Mouse (Mus musculus) hindbrain, embryonic 16.5 days (tissue): ENCODE measurements at regions not wholly inside any gene's neighbourhood (a gene's known extent, or its start where the extent isn't known, plus 50 kb on each side); places are given as distances from the start of the nearest gene placed in this dataset.

Experiments used
- ATAC-seq: fragments of 200-750 bp; cut with Nextera tagmentation; 2 replicates; pipeline ENCODE4 v1.8.0; 2017; ENCODE audit warnings: moderate TSS enrichment, moderate library complexity
- H3K27ac ChIP-seq: fragments of 300-500 bp; sonication (generic); 2 replicates; pipeline ENCODE4 v1.5.1; 2014; ENCODE audit warnings: low read depth, mild to moderate bottlenecking, control low read depth, low read length, moderate library complexity
- H3K27me3 ChIP-seq: fragments of 300-500 bp; sonication (generic); replicated peaks from 2 replicates; pipeline ENCODE4 v1.6.1; 2014; ENCODE audit warnings: low read length; ENCODE audit not compliant: control insufficient read depth, insufficient read depth
- H3K36me3 ChIP-seq: fragments of 300-500 bp; sonication (generic); 2 replicates; pipeline ENCODE4 v1.6.1; 2014; ENCODE audit warnings: mild to moderate bottlenecking, low read length, moderate library complexity, mixed read lengths; ENCODE audit not compliant: control insufficient read depth, insufficient read depth
- H3K4me1 ChIP-seq: fragments of 300-500 bp; sonication (generic); 2 replicates; pipeline ENCODE4 v1.6.1; 2014; ENCODE audit warnings: low read depth, low read length; ENCODE audit not compliant: control insufficient read depth, insufficient read depth
- H3K4me2 ChIP-seq: fragments of 300-500 bp; sonication (generic); 2 replicates; pipeline ENCODE4 v1.6.1; 2014; ENCODE audit warnings: mild to moderate bottlenecking, low read length, control low read depth, moderate library complexity
- H3K4me3 ChIP-seq: fragments of 300-500 bp; sonication (generic); 2 replicates; pipeline ENCODE4 v1.5.1; 2014; ENCODE audit warnings: mild to moderate bottlenecking, low read length, control low read depth, moderate library complexity
- H3K9ac ChIP-seq: fragments of 300-500 bp; sonication (generic); 2 replicates; pipeline ENCODE4 v1.6.1; 2014; ENCODE audit warnings: low read depth, mild to moderate bottlenecking, control low read depth, low read length, moderate library complexity
- H3K9me3 ChIP-seq: fragments of 300-500 bp; sonication (generic); 2 replicates; pipeline ENCODE4 v1.6.1; 2014; ENCODE audit warnings: mild to moderate bottlenecking, low read length, moderate library complexity; ENCODE audit not compliant: control insufficient read depth
- WGBS: fragments of 180-500 bp; shearing (Covaris S2); extraction: QIAGEN DNeasy Blood & Tissue Kit; methylation state at CpG from one replicate; pipeline ENCODE4 v1.1.7; 2014; 5-methylcytosine and 5-hydroxymethylcytosine counted together

GRCm38 (mm10) chr2:51682177-51682576 lies 54.9 kb downstream of the Tas2r134 start:
- H3K4me3 ChIP-seq: no peak overlapping the region
- no peaks in the 10 kb centered on the region for H3K4me1 ChIP-seq
- no peak for ATAC-seq
- no peaks in the 10 kb centered on the region for H3K27me3 ChIP-seq
- no peak overlapping the region for H3K9ac ChIP-seq
- no peak overlapping the region for H3K27ac ChIP-seq
- WGBS: 73% methylated on average over 6 of the region's 6 CpGs
- no peak overlapping the region for H3K4me2 ChIP-seq
- H3K36me3 ChIP-seq: no peaks in the 10 kb centered on the region
- H3K9me3 ChIP-seq: no peaks in the 10 kb centered on the region

DNA sequence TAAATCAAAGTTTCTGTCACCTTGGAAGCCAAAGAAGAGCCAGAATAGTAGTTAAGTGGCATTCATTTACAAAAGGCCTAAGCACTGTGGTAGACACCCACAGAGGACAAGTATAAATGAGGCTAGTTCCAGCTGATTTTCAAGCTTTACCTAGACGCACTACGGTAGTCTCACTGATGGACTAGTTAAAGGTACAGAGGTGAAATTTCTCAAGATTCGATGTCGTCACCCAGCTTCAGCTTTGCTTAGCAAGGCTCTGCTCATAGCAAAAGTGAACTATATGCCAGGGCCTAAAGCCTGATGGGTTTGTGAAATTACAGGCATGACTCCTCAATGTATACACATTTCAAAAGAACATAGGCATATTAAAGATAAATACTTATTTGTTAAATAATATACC lies 55.4 kb downstream of the Tas2r134 start:
- no peaks in the 10 kb centered on the region for H3K27me3 ChIP-seq
- H3K27ac ChIP-seq: no peak overlapping the region
- H3K4me2 ChIP-seq: no peak overlapping the region
- no peaks in the 10 kb centered on the region for H3K4me1 ChIP-seq
- ATAC-seq: no peak
- no peaks in the 10 kb centered on the region for H3K9me3 ChIP-seq
- WGBS: 83% methylated on average over 4 of the region's 4 CpGs
- H3K36me3 ChIP-seq: no peaks in the 10 kb centered on the region
- H3K9ac ChIP-seq: no peak overlapping the region; the same call in 1 of the 2 replicates
- no peak overlapping the region for H3K4me3 ChIP-seq

DNA sequence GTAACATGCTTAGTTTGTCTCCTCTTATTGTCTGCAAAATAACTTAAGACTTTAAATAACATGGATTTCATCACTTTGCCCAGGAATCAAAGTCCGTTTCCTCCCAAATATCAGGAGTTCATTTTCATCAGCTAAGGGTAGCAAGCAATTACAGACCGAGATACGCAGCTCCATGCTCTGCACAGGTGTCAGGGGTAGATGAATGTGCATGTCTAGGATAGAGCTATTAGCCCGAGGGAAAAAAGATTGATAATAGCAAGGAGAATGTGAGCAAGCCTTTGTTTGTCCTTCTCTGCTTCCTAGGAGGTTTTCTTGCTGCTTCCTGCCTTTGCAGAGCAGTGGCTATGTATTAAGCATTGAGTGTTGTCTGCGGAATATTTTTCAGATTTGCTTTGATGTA lies 77.8 kb downstream of the Tas2r134 start:
- 51% methylated on average over 5 of the region's 5 CpGs for WGBS
- H3K9me3 ChIP-seq: no peaks in the 10 kb centered on the region
- H3K4me3 ChIP-seq: no peak overlapping the region
- H3K4me1 ChIP-seq: no peaks in the 10 kb centered on the region; the same call in 1 of the 2 replicates
- H3K27me3 ChIP-seq: no peaks in the 10 kb centered on the region
- H3K9ac ChIP-seq: no peak overlapping the region
- no peak overlapping the region for H3K27ac ChIP-seq
- H3K36me3 ChIP-seq: no peaks in the 10 kb centered on the region
- peak; percentile 40; the same call in 1 of the 2 replicates for ATAC-seq
- no peak overlapping the region for H3K4me2 ChIP-seq

- Histone ChIP-seq H3K9me3 (no peaks in the 10 kb centered on the region), H3K27me3 (no peaks in the 10 kb centered on the region), H3K36me3 (no peaks in the 10 kb centered on the region), H3K4me1 (no peaks in the 10 kb centered on the region; the same call in 1 of the 2 replicates), H3K4me2 (no peak overlapping the region), H3K9ac (no peak overlapping the region), H3K4me3 (no peak overlapping the region), H3K27ac (no peak overlapping the region)
- no peak for ATAC-seq
- WGBS: 79% methylated on average over 2 of the region's 2 CpGs
Observed at GRCm38 (mm10) chr2:51708701-51709100, 81.4 kb downstream of the Tas2r134 start.

DNA sequence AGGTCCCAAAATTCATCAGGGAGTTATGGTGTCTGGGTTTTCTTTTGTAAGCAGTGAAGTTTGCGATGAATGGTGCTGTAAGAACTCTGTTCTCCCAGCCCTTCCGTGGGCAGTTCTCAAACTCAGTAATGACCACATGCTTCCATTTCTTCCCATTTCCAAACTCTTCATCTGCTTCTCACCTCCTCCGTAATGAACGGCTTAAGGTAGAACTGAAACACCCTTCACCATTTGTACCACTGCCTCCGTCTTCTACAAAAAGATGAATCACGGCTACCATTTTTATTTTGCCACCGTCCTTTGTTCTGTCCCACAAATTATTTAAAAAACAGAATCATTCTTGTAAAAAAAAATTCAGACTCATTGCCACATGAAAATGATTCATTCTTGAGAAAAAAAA lies 85.3 kb downstream of the Tas2r134 start:
- no peaks in the 10 kb centered on the region for H3K9me3 ChIP-seq
- no peak for ATAC-seq
- 97% methylated on average over 7 of the region's 7 CpGs for WGBS

DNA sequence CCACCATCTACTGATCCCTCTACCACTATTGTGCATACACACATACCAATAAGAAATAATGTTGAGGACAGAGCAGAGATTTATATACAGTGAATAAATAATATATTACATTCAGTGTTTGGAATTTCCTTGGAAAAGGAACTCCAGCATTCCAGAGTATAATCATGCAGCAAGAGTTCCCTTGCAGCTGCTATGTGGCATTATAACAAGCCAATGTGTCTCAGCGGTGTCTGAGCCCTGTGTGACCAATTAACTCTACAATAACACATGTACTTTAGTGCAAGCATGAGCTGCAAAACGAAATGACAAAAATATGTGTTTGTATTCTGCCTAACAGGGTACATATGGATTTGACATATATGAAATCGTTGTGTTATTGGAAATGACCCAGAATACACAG lies 103.5 kb downstream of the Tas2r134 start:
- Histone ChIP-seq H3K9ac (no peak overlapping the region), H3K4me3 (no peak overlapping the region), H3K36me3 (no peaks in the 10 kb centered on the region), H3K4me2 (no peak overlapping the region), H3K4me1 (no peaks in the 10 kb centered on the region), H3K9me3 (no peaks in the 10 kb centered on the region), H3K27ac (no peak overlapping the region), H3K27me3 (no peaks in the 10 kb centered on the region)
- WGBS: 59% methylated on average over 3 of the region's 3 CpGs
- ATAC-seq: no peak

More for the DNA sequence above, 85.3 kb downstream of the Tas2r134 start:
- Histone ChIP-seq H3K36me3 (no peaks in the 10 kb centered on the region), H3K27ac (no peak overlapping the region), H3K4me1 (no peaks in the 10 kb centered on the region), H3K4me2 (no peak overlapping the region), H3K27me3 (no peaks in the 10 kb centered on the region), H3K4me3 (no peak overlapping the region), H3K9ac (no peak overlapping the region)

GRCm38 (mm10) chr2:51731703-51732102 lies 104.4 kb downstream of the Tas2r134 start:
- Histone ChIP-seq H3K27ac (no peak overlapping the region), H3K4me2 (no peak overlapping the region), H3K36me3 (no peaks in the 10 kb centered on the region), H3K9ac (no peak overlapping the region), H3K4me3 (no peak overlapping the region), H3K27me3 (no peaks in the 10 kb centered on the region), H3K9me3 (no peaks in the 10 kb centered on the region), H3K4me1 (no peaks in the 10 kb centered on the region)
- no peak for ATAC-seq
- WGBS: 46% methylated on average over 4 of the region's 4 CpGs

- ATAC-seq: no peak
- Histone ChIP-seq H3K36me3 (no peaks in the 10 kb centered on the region), H3K9me3 (no peaks in the 10 kb centered on the region), H3K9ac (no peak overlapping the region), H3K4me2 (no peak overlapping the region), H3K4me3 (no peak overlapping the region), H3K4me1 (no peaks in the 10 kb centered on the region), H3K27me3 (no peaks in the 10 kb centered on the region), H3K27ac (no peak overlapping the region)
- WGBS: 34% methylated on average over 2 of the region's 2 CpGs
Observed at GRCm38 (mm10) chr2:51732355-51732754, 105.0 kb downstream of the Tas2r134 start.

- Histone ChIP-seq H3K27ac (no peak overlapping the region), H3K4me2 (no peak overlapping the region), H3K9me3 (no peaks in the 10 kb centered on the region), H3K4me3 (no peak overlapping the region), H3K36me3 (no peaks in the 10 kb centered on the region), H3K9ac (no peak overlapping the region), H3K4me1 (no peaks in the 10 kb centered on the region), H3K27me3 (no peaks in the 10 kb centered on the region)
- WGBS: 43% methylated on average over 3 of the region's 3 CpGs
- no peak for ATAC-seq
Observed at GRCm38 (mm10) chr2:51733218-51733617, 105.9 kb downstream of the Tas2r134 start.

GRCm38 (mm10) chr2:51736452-51736851 lies 109.1 kb downstream of the Tas2r134 start:
- no peak overlapping the region for H3K4me3 ChIP-seq
- 70% methylated on average over 4 of the region's 4 CpGs for WGBS
- H3K27ac ChIP-seq: no peak overlapping the region
- no peak for ATAC-seq
- H3K9ac ChIP-seq: no peak overlapping the region
- no peaks in the 10 kb centered on the region for H3K27me3 ChIP-seq
- no peak overlapping the region for H3K4me2 ChIP-seq
- H3K4me1 ChIP-seq: no peaks in the 10 kb centered on the region
- H3K36me3 ChIP-seq: no peaks in the 10 kb centered on the region
- H3K9me3 ChIP-seq: no peaks in the 10 kb centered on the region
